Mouse (Mus musculus) spleen, adult 12 weeks (tissue): ENCODE measurements at regions not wholly inside any gene's neighbourhood (a gene's known extent, or its start where the extent isn't known, plus 50 kb on each side); places are given as distances from the start of the nearest gene placed in this dataset.

Experiments used
- DNase-seq: peaks from one replicate; pipeline ENCODE4 v3.0.0; 2022; ENCODE audit warnings: low spot score

DNA sequence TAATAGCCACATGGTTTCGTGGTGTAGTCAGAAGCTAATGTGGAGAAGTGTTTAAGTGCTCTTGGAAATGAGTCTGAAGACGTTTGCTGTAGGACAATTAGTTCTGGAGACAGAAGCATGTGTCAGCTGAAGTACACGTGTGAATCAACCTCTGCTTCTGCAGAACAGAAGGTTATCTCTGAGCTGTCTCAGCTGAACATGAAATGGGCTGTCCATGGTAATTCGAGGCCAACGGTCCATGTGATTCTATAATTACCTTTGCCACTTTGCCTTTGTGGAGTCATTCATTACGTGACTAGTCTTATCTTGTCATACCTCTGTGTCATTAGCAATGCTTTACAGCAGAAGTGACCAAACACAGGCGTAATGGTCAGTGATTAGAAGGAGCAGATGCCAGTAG is 295.6 kb upstream of the Veph1 start:
- DNase-seq, result no peak

GRCm38 (mm10) chr3:66590775-66591174 is 294.1 kb upstream of the Veph1 start:
- no peak for DNase-seq

DNA sequence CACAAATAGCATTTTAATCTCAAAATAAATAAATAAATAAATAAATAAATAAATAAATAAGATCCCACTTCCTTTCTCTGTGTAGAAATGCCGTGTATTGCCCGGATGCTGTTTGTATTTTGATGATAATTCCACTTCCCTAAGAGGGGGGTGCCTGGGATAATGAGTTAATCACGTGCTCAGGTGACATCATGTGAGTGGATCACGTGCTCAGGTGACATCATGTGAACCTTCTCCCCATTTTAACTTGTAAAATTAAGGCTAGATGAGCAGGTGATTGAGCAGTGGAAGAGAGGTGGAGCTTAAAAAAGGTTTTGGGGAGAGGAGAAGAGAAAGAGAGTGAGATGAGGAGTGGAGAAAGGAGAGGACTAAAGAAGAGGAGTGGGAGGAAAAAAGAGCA is 292.8 kb upstream of the Veph1 start:
- DNase-seq, result no peak

DNA sequence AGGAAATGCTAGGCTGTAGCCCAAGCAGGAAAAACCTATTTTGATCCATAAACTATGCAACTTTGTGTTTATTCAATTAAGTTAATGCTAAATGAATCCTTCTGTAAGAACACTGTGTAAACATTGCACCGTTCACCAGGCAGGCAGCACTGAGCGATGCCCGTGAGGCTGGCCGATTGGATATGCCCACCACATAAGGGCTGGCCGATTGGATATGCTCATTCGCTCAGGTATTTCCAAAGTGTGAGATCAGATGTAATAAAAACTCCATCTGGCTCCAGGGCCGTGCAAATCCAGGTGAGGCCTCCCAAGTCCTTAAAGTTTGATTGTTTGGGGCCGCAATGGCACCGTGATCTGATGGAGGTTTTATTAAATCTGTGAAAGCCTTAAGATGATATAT is 288.2 kb upstream of the Veph1 start:
- DNase-seq, result no peak

DNA sequence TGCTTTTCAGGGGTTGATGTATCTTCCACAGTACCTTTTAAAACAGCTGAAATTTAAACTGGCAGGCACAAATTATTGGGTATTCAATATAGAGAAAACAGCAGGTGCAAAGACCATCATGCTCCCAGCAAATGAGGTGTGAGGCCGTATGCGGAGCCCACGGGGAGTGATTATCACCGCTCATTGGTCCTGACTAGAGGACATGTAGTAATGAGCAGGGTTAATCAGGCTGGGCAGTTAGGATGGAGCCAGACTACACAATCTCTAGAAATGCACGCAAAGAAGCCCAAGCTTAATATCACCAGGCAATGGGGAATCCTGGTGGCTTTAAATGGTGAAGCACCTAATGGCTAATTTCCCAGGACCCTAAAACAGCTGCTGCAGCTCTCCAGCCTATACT is 287.5 kb upstream of the Veph1 start:
- no peak for DNase-seq

- no peak for DNase-seq
These were observed 280.0 kb upstream of the Veph1 start for GRCm38 (mm10) chr3:66576659-66577058.

GRCm38 (mm10) chr3:66574321-66574720 is 277.7 kb upstream of the Veph1 start:
- no peak for DNase-seq

GRCm38 (mm10) chr3:66572887-66573519 is 276.4 kb upstream of the Veph1 start:
- DNase-seq, result no peak

- no peak for DNase-seq
These were observed 273.7 kb upstream of the Veph1 start for GRCm38 (mm10) chr3:66570342-66570741.

DNA sequence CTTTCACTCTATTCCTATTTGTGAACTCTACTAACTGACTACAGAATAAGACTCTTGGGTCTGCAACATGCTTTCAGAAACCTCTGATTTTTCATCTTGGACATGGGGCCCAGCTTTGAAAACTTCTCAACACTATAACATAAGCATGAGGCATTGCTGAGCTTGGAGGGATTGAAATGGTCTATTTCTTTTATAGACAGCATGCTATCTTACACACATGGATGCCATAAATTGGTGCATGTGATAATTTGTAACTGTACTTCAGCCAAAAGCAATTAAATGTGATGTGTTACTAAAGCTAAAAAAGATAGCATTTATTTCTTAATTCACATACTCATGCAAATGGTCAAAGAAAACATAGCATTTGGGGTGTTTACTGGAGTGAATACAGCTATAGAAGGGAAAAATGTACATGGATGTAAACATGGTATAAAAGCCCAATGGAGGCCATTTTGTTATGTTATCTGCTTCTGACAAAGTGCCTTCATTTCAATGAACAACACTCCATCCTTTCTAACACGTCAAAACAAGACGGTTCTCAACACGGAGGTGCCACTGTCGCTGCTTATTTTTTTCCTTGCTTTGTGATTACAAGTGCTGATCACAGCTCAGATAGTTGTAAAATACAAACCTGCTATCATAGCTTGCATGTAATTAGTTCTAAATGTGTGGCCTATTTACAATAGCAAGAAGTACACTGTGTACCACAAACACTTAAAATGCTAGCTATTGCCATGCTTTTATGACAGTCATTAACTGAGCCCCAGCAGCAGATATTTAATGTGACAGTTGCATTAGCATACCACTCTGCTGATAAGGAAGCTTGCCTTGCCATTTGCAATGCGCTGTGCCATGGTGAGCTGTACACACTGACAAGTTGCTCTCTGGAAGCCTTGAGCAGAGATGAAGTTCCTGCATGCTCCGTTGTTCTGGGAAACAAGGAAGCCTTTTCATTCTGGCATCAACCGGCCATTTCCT is 267.9 kb upstream of the Veph1 start:
- DNase-seq, result no peak

DNA sequence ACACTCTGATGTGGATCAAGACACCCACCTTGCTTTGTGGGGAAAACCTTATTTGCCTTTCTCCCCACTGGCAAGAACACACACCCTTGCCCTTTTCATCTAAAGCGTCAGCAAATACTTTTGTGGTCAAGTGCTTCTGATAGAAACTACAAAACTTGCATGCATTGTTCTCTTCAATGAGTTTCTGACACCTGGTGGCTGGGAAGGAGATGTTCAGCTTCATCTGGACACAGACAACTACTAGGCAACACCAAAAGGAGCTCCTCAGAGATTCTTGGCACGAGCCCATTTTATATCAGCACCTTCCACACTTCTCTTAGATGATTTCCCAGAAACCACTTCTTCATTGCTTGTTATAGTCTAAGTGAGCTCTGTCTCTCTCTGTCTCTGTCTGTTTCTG is 266.7 kb upstream of the Veph1 start:
- DNase-seq, result peak; percentile 8

GRCm38 (mm10) chr3:66555538-66555937 is 258.9 kb upstream of the Veph1 start:
- no peak for DNase-seq

- DNase-seq, result no peak
These were observed 254.3 kb upstream of the Veph1 start for GRCm38 (mm10) chr3:66550920-66551319.

DNA sequence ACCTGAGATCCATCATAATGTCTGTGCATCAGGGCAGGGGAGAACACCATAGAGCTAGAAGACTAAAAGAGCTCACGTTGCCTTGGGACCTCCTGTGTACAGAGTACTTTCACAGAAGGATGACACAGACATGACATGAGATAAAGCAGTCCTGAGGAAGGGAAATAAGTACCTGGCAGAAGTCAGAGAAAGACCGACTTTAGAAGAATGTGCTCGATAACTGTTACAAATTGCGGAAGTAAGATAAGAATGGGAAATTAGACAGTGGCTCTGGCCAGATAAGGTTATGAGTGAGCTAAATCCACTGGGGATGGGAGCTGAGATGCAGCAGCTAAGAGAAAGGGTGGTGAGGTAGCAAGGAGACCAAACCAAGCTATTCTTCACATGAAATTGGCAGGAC is 249.9 kb upstream of the Veph1 start:
- DNase-seq, result no peak

DNA sequence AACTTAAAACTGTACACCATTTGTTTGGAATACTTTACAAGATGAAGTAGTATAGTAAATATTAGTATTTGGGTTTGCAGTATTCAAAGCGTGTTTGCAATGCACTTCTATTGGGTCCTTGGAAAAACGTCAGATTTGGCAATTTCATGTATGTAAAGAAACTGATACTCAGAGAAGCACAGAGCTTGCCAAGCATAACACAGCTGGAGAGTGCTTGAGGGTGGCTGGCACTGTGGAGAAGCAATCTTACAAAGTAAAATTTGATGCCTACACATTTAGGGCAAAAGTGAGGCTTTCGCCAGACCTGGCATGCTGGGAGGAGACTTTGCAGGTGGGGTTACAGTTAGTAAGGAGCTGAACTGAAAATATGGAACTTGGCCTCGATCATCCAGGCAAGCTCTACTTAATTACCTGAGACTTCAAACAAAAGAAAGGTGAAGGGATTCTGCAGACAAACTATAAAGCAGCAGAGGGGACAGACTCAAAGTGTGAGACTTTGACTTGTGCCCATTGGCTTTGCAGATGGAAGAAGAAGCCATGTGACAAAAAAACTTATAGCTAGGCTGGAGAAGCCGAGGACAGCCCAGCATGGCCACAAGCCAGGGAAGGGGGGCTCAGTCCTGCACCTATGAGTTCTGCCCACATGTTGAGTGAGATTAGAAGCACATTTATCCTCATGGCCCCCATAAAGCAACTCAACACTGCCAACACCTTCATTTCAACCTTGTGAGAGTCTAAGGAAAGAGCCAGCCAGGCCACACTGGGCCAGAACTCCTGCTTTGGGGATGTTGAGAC is 247.7 kb upstream of the Veph1 start:
- no peak for DNase-seq

- DNase-seq, result no peak
These were observed 246.2 kb upstream of the Veph1 start for GRCm38 (mm10) chr3:66542865-66543264.

GRCm38 (mm10) chr3:66537913-66538312 is 241.3 kb upstream of the Veph1 start:
- no peak for DNase-seq

DNA sequence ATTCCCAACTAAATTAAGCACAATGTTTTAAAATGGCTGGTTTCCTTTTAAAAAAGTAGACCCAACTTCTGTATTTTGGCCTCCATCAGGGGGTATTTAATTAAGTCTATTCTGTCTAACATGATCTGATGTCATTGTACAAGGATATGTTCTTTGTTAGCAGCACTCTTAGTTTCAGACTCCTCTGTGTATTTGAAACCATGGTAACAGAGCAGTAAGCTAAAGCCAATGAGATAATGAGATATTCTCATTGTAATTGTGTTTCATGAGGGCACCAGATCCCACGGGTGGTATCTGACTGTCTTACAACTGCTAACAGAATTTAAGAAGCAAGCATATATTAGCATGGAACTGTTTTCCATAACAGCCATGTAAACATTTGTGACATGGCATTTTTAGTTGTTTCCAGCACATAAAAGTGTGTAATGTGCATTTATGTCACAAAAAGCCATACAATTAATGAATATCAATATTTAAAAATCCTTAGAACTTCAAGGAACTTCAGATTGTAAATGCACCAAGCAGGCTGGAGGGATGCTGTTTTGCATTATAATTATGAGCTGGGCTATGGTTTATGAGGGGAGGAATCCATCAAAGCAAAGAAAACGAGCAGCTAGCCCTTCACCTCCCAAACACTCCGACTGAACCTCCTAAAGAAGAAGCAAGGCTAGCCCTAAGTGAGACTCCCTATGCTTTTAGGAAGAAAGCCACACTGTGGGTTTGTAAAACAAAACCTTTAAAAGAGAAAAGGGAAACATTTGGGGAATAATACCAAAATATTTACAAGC is 240.7 kb upstream of the Veph1 start:
- DNase-seq, result no peak

GRCm38 (mm10) chr3:66536673-66537072 is 240.0 kb upstream of the Veph1 start:
- no peak for DNase-seq

DNA sequence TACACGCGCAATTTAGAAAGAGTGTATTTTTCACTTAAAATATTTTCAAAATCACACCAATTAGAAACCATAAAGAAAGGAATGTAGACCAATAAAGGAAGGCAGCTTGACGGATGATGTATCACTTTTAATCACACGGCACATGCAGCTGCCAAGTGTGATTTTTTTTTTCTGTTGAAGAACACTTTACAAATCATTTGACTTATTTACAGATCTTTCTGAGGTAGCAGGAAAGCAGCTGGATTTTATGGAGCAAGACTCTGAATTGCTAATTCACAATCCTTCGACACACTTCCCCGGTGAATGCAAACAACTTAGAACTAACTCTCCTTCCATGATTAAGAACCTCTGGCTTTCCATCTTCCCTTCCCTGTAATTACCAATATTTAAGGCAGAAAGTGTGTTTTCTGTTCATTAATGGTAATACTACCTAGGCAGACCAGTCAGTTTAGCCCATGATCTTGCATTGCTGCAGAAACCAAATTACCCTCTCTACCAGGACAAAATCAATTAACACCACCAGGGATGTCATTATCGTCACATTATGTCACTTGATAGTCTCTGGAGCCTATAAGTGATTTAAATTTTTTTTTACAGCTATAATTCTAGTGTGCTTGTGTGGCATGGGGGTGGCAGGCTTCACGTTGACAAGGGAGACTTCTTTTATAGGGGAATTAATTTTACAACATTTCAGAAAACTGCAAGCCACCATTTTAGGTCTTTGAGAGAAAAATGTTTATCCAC is 239.3 kb upstream of the Veph1 start:
- no peak for DNase-seq

DNA sequence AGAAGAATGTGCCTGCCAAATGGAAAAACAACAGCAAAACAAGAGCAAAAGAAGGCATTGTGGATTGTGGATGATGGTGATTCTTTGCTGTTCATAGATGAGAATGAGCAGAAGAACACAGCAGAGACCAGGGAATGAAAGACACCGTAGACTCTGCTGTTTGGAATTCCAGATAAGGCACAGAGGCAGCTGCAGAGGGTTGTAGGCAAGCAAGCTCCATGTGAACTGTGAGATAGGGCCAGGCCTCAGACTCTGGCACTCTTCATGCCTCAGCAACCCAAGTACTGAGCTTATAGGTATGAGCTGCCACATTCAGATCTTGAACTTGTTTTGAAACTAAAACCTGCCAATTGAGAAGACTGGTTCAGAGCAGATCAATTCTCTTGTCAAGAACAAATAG is 223.3 kb upstream of the Veph1 start:
- no peak for DNase-seq
